ENCODE assay signal across 15 mouse cellular contexts in genomic region chr4:129357613-129358163, GRCm38 (mm10).
"Had no signal": no experiment of that assay in that cellular context is flagged by ENCODE, and none has a peak within 500 bp of the region (broad histone marks: within the 10 kb centered on the region; RNA-seq: fewer than 3 reads in every experiment).

No protein-coding gene starts in this region.

- H3K4me2 ChIP-seq: lung, embryonic 14.5 days; midbrain, embryonic 11.5 days; midbrain, embryonic 13.5 days; midbrain, embryonic 15.5 days; neural tube, embryonic 12.5 days; stomach, embryonic 15.5 days had no signal

- DNase-seq: liver, postnatal 0 days; lung, embryonic 14.5 days; lung, postnatal 10 days; lung, postnatal 4 days; right cerebral cortex, postnatal 14 days; thymus, adult 2 months; thymus, postnatal 25 days; thymus, postnatal 4 days had no signal

- ATAC-seq: liver, postnatal 0 days; midbrain, embryonic 13.5 days; midbrain, embryonic 15.5 days had no signal

- H3K4me3 ChIP-seq: megakaryocyte, embryonic 14.5 days; midbrain, embryonic 13.5 days; midbrain, embryonic 15.5 days; neural tube, embryonic 12.5 days; stomach, embryonic 15.5 days had no signal

- H3K27ac ChIP-seq: midbrain, embryonic 13.5 days; midbrain, embryonic 15.5 days; neural tube, embryonic 12.5 days; stomach, embryonic 15.5 days; stomach, postnatal 0 days had no signal

- H3K4me1 ChIP-seq: midbrain, embryonic 13.5 days; midbrain, embryonic 15.5 days; neural tube, embryonic 12.5 days; stomach, embryonic 15.5 days had no signal

- H3K9ac ChIP-seq: liver, postnatal 0 days; lung, embryonic 14.5 days; midbrain, embryonic 13.5 days; midbrain, embryonic 15.5 days; neural tube, embryonic 12.5 days; stomach, embryonic 15.5 days had no signal

- H3K27me3 ChIP-seq: midbrain, embryonic 13.5 days; midbrain, embryonic 15.5 days; neural tube, embryonic 12.5 days; stomach, embryonic 15.5 days had no signal

- H3K9me3 ChIP-seq: megakaryocyte, embryonic 14.5 days; midbrain, embryonic 13.5 days; midbrain, embryonic 15.5 days; neural tube, embryonic 12.5 days; stomach, embryonic 15.5 days had no signal
